Mouse (Mus musculus) testis, postnatal 14 days (tissue): ENCODE results near the gene Tsc2.
"Not testable (repeated sequence)": the region's sequence is repeated elsewhere in the genome, so short reads cannot be mapped to it uniquely, and the experiment has no call there.

Experiments
- DNase-seq: peaks from one replicate; pipeline ENCODE4 v3.0.0; 2021; ENCODE audit warnings: low spot score

Gene Tsc2

DNA sequence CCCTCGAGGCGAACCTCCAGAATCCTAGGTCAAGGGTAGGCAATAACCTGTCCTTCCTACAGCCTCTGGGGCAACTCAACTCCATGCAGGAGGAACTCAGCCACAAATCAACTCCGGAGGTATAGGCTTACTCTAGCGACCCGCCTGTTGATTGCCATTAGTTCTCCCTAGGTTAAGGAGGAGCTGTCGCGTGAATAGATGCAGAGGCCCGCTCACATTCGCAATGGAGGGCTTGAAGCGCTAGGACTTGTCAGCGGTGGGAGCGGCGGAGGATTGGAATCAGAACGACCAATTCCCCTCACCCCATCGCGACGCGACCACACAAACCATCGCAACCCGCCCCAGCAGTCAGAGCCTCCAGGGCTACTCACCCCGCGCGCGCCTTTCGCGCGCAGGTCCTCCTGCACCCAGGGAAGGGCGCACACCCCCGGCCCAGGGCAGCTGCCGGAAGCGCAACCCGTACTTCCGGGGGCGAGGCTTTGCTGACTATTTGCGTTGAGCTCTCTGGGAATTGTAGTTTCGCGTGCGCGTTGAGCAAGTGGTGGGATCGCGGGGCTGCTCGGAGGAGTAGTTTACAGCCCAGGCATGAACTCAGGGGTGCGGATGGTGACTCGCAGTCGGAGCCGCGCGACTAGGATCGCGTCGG, at the start of gene Tsc2, which contains the start of gene Nthl1:
TSS of gene Tsc2 (minus strand) at position 464 of the 646 bp plus-strand sequence.
TSS of gene Nthl1 (plus strand) at position 514 of the 646 bp plus-strand sequence.
- DNase-seq = peak; percentile 87

DNA sequence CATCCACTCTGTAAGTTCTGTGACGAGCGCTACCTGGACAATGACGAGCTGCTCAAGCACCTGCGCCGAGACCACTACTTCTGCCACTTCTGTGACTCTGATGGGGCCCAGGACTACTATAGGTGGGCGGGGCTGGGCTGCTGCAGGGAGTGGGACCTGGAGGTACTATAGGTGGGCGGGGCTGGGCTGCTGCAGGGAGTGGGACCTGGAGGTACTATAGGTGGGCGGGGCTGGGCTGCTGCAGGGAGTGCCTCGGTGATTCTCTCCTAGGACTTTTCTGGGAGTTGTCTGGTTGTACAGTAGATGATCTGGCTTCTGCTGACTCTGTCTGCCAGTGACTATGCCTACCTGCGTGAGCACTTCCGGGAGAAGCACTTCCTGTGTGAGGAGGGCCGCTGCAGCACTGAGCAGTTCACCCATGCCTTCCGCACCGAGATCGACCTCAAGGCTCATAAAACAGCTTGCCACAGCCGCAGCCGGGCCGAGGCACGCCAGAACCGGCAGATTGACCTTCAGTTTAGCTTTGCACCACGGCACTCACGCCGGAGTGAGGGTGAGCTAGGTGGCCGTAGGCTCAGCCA, 45.2 kb upstream of the Tsc2 start:
- no peak for DNase-seq

DNA sequence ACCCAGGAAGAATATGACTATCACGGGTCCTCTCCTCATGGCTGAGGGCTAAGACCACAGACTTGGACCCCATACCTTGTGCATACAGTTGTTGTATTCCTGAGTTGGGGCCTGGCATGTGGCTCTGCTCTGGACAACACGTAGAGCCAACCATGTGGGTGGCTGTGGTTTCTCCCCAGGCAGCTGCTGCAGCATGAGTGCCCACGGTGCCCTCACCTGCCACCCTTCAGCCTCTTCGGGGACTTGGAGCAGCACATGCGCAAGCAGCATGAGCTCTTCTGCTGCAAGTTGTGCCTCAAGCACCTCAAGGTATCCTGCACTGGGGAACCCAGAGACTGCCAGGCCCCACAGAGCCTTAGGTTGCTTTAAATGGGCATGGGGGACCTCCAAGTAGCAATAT, 44.4 kb upstream of the Tsc2 start:
- DNase-seq = no peak

DNA sequence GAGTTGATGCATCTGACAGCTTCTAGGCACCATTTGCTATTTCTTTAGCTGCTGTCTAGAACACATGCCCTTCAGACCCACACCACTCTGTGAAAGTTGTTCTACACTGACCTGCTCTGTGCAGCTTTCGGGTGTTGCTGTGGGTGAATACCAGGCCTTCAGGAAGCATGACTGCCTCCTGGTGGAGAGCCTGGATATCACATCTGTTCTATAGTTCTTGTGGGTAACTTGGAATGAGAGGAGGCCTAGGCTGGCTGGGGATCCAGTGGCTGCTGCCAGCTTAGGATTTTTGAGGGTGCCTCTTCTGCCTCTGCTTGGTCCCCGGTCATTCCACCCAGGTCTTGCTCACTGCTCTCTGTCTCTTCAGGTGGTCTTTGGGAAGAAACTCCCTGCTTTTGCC, 43.8 kb upstream of the Tsc2 start:
- peak; percentile 45 for DNase-seq

- DNase-seq = no peak
Measured at GRCm38 (mm10) chr17:24674277-24674676, 41.8 kb upstream of the Tsc2 start.

DNA sequence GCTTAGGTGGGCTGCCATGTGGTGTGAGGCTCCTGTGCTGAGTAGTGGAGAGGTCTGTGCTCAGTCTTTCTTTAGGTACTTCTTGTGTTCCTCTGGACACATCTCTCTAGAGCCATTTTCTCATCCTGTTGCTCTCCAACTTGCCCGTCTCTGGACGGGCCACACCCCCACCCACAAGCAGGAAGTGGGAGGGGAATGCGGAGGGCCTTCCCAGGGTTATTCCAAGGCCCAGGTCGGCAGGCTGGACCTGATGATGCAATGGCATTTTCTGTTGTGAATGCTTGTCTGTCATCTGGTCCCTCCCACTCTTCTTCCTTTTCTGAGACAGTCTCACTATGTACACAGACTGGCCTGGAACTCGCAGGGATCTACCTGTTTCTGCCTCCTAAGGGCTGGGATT, 39.7 kb upstream of the Tsc2 start:
- no peak for DNase-seq

DNA sequence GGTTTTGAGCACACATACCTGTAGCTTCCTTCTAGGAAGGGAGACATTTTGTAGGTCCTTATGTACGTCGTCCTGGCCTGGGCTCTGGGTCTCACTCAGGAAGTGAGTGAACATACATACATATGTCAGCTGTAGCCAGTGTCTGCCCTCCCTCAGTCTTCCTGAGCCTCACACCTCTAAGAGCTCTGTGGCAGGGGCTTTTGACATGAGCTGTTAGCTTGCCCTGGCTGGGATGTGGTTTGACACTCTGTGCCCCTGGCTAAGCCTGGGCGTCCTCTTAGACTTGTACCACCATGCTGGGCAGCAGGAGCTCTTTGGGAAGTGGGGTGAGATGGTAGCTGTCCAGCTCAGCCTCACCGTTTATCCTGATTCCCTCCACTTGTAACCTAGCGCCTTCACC, 38.9 kb upstream of the Tsc2 start:
- DNase-seq = no peak

DNA sequence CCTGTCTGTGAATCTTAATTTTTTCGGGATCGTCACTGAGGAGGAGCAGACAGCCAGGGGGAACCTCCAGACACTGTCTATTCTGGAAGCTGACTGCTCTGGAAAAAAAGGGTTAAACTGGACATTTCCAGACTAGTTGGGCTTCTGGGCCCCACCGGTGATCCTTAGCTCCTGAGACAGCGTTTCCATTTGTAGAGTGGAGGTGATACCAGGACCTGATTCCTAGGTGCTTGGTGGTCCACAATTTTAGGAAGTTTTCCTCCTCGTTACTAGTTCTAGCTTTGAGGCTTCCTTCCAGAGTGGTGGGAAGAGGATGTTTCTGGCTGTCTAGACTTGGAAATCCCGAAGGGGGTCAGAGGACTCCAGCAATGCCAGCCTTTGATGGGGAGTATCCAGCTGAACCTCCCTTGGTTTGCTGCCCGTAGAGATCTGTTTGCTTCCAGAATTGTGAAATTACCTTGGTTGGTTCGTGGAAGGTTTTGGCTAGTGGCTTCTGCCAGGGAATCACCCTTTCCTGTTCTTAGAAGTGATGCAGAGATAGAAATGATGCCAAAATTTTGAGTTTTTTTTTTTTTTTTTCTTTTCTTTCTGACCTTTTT, 37.9 kb upstream of the Tsc2 start:
- DNase-seq = no peak

DNA sequence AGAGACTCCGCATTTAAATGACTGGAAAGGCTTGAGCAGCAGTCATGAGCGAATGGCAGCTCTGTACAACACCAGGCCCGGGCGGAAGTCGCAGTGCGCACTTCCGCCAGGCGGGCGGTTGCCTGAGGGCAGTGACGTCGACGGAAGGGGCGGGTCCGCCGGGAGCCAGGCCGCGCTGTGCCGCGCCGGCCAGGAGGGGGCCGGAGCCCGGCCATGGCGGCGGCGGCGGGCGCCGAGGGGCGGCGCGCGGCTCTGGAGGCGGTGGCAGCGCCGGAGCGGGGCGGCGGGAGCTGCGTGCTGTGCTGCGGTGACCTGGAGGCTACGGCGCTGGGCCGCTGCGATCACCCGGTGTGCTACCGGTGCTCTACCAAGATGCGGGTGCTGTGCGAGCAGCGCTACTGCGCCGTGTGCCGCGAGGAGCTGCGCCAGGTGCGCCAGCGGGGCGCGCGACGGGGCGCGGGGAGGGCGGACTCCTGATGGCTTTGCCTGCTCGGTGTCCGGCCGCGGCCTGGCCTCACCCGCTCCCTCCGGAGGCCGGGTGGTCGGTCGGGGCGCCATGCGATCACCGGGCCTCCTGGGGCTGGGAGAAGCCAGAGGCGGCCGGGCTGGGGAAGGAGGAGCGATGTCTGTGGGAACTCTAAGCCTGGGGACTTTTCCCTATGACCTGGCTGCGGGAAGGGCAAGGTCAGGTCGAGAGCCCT, 37.3 kb upstream of the Tsc2 start, which contains the start of gene Zfp598:
TSS of gene Zfp598 (plus strand) at position 143 of the 701 bp plus-strand sequence.
- peak; percentile 93 for DNase-seq

- not testable (repeated sequence) for DNase-seq
Measured at GRCm38 (mm10) chr17:24669214-24669544, 36.7 kb upstream of the Tsc2 start.

- no peak for DNase-seq
Measured at GRCm38 (mm10) chr17:24667416-24667815, 35.0 kb upstream of the Tsc2 start.

DNA sequence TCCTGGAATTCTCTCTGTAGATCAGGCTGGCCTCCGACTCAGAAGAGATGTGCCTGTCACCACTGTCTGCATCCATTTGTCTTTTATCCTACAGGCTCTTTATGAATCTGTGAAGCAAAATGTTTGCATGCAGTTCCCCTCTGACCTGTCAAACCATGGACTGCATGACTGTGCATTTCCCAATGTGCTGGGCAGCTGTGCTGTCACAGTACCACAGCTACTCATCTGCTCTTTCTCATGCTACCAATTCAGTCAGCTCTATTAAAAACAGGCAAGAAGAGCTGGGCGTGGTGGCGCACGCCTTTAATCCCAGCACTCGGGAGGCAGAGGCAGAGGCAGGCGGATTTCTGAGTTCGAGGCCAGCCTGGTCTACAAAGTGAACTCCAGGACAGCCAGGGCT, 34.6 kb upstream of the Tsc2 start:
- not testable (repeated sequence) for DNase-seq

DNA sequence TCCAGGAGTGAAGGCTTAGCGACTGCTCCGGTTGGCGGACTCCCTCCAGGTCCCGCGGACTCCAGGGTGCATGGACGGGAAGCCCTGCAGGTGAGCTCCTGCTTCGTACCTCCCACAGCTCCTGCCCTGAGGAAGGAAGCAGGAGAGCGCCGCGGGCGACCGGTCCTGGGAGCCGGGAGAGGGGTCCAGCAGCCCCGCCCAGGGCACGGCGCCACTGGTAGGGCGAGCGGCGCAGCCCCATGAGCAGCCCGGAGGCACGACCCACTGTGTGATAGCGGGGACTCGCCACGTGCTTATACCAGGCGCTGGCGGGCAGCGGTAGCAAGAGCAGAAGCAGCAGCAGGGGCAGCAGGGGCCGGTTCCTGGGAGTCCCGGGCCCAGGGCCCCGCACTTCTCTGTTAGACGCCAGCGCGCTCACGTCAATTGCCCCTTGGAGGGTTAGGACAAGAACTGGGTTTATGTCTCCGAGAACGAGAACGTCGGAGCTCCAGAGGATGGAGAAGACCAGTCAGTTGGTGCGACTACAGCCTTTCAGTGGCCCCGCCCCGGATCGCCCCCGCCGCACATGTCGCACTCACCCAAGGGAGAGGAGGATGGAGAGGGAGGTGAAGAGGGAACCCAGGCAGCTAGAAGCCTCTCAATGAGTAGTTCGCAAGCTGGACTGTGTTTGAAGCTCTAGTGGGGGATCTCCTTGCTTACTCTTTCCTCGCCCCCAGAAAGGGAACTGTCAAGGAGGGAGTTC, 25.8 kb upstream of the Tsc2 start, which contains the start of gene Npw:
TSS of gene Npw (minus strand) at position 441 of the 742 bp plus-strand sequence.
- no peak for DNase-seq

GRCm38 (mm10) chr17:24654969-24655368, 22.5 kb upstream of the Tsc2 start:
- DNase-seq = no peak

DNA sequence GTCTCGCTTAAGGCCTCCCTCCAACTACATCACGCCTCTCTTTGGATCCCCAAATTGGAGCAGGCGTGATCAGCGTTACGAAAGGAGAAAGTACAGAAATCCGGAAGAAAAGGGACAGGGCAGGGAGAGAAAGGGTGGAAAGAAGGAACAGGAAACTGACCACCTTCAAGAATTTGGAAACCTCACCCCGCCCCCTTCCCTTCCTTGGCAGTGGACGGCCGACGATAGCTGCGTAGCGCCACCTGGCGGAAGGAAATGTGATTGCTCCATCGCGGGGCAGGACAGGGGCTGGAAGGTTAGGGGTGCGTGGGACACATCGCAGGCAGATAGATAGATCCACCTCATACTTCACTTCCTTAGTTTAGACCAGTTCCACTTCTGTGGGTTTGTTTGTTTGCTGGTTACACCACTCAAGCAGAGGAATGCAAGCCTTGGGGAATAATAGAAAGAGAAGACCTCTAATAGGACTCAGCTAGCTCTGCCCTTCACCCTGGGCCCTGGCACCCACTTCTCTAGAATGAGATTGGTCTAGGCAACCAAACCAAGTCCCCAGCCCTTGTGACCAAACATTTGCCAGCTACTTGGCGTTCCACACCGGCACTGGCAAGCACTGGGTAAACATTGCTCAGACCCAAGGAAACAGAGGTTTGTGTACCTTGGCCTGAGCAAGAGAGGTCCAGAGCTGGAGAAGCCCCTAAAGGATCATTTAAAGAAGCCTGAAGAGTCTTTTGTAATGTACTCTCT, 21.7 kb upstream of the Tsc2 start:
- DNase-seq = peak; percentile 71

- no peak for DNase-seq
Measured at GRCm38 (mm10) chr17:24651835-24652234, 19.4 kb upstream of the Tsc2 start.

DNA sequence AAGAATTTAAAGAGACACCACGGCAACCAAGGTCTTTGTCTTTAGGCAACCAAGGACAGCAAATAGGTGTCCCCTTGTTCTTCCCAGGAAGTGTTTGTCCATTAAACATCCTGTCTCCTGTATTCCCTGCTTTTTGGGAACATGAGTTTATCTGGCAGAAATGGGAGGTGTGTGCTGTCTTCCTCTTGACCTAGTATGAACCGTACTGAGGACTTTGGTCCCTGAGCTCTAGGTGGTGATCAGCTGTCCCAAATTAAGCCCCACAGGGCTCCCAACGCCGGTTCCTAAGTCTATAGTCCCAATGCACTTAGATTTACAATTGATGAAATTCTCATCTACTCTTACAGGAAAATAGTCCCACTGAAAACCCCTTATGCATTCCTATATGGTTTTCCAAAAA, 18.3 kb upstream of the Tsc2 start:
- DNase-seq = no peak

DNA sequence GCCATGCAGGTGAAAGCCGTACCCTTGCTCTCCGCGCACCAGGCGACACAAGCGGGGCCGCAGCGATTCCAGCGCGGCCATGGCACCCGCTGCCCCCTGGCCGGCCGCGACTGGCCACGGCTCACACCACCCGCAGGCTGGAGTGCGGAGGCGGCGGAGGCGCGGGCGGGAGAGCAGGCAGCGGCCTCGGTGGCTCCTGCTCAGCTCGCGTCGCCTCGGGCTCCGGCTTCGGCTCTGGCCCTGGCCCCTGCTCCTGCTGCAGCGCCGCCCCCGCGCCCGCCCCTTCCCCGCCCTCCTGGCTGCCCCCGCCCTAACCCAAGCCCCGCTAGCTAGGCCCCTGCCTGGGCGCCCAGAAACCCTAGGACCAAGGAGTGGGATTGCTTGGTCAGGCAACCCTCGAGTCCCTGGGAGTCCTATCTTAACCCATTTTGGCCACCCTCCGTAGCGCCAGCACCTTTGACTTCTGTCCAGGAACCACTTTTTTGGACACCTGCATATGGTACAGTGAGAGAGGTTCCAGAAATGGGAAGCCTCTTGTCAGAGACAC, 17.7 kb upstream of the Tsc2 start, which contains the start of gene Slc9a3r2:
TSS of gene Slc9a3r2 (minus strand) at position 258 of the 547 bp plus-strand sequence.
- no peak for DNase-seq

GRCm38 (mm10) chr17:24649581-24650069, 17.2 kb upstream of the Tsc2 start:
- no peak for DNase-seq

DNA sequence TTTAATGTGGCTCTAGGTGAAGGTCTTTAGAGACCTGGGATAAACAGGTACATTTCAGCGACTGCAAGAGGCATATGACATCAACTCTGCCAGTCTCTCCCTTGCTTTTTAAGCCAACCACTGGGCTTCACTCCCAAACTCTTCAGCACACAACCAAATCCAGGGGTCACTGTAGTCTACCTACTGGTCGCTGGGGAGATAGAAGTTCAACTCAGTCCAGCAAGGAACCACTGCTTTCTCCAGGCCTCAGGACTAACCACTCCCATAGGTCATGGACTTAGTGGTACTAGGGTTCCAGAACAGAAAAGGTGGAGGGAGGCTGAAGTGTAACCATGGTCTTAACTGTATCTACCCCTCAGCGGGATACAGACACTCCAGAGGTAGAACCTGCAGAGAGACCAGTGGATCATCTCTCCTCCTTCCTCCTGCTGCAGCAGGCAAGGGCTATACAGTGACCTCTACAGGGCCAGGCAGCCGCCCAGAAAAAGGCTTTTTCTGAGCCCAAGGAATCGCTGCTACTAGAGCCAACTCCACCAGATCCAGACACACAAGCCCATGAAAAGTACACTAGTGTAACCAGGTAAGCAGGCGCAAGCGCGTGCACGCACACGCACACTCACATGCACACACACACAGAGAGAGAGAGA, 16.4 kb upstream of the Tsc2 start:
- DNase-seq = no peak
